ENCODE assay signal across 8 mouse cellular contexts in genomic region chr3:55112710-55113415, GRCm38 (mm10). TPM values are rescaled to one million over a fixed set of nuclear protein-coding genes. Genes with fewer than 3 reads are reported as not detected.
DNase-seq lines count a peak whose midpoint lies in the region; ATAC-seq and TF ChIP-seq lines count a peak whose summit lies in the region.

No protein-coding gene starts in this region.

- peaks cover 7% of the 10 kb centered on the region for H3K4me1 ChIP-seq in kidney, adult 2 months (ENCODE audit: control insufficient read depth, insufficient read depth, low read length)
- peaks cover 1% of the 10 kb centered on the region; the same call in 1 of the 2 replicates for H3K4me1 ChIP-seq in bone marrow, adult 2 months (ENCODE audit: control insufficient read depth, insufficient read depth, low read length)
- peaks cover 32% of the 10 kb centered on the region for H3K4me1 ChIP-seq in heart, embryonic 16.5 days (ENCODE audit: control insufficient read depth, insufficient read depth, low read length)
- H3K4me1 ChIP-seq in liver, embryonic 16.5 days (ENCODE audit: control insufficient read depth, low read depth, low read length), result peaks cover 7% of the 10 kb centered on the region
- H3K4me1 ChIP-seq in olfactory bulb, adult 2 months (ENCODE audit: control insufficient read depth, insufficient read depth, low read length), result peaks cover 4% of the 10 kb centered on the region; the same call in 1 of the 2 replicates

- H3K27me3 ChIP-seq in kidney, adult 2 months (replicated peaks; ENCODE audit: control insufficient read depth, insufficient read depth, low read length), result no peaks in the 10 kb centered on the region
- no peaks in the 10 kb centered on the region for H3K27me3 ChIP-seq in heart, embryonic 16.5 days (ENCODE audit: control insufficient read depth, insufficient read depth, low read length)
- H3K27me3 ChIP-seq in liver, embryonic 16.5 days (ENCODE audit: control insufficient read depth, insufficient read depth, low read depth, low read length), result no peaks in the 10 kb centered on the region

- ATAC-seq in heart, embryonic 16.5 days (replicated peaks; ENCODE audit: extremely low read depth, insufficient read depth, low FRiP score), result no peak
- ATAC-seq in liver, embryonic 16.5 days (ENCODE audit: low read depth), result no peak

- 0 out of 2 replicates have a peak overlapping the region, but pooled peaks have one; percentile 79 for H3K27ac ChIP-seq in kidney, adult 2 months (ENCODE audit: insufficient read depth, low read depth, low read length)
- no peak overlapping the region for H3K27ac ChIP-seq in bone marrow, adult 2 months (ENCODE audit: control insufficient read depth, insufficient read depth, low read depth, low read length, poor library complexity)
- peak overlapping the region; percentile 90 for H3K27ac ChIP-seq in heart, embryonic 16.5 days (ENCODE audit: low read length)
- H3K27ac ChIP-seq in liver, embryonic 16.5 days (ENCODE audit: low read length), result no peak overlapping the region
- H3K27ac ChIP-seq in olfactory bulb, adult 2 months (ENCODE audit: insufficient read depth, low read depth, low read length), result peak overlapping the region; percentile 78

- intact Hi-C loops in left cerebral cortex, postnatal 4 days (cut with DNase I), result no loop called here

- TF ChIP-seq CTCF in kidney, adult 2 months (conservative IDR thresholded peaks at IDR 0.05; ENCODE audit: insufficient read depth, insufficient read length, low read depth, low read length), result no peak
- TF ChIP-seq CTCF in bone marrow, adult 2 months (IDR thresholded peaks at IDR 0.05; ENCODE audit: control insufficient read depth, insufficient read depth, low read length), result no peak
- TF ChIP-seq CTCF in olfactory bulb, adult 2 months (IDR thresholded peaks at IDR 0.05; ENCODE audit: insufficient read depth, low read depth, low read length), result no peak

- TF ChIP-seq POLR2A in kidney, adult 2 months (IDR thresholded peaks at IDR 0.05; ENCODE audit: low read depth, low read length), result no peak
- TF ChIP-seq POLR2A in bone marrow, adult 2 months (IDR thresholded peaks at IDR 0.05; ENCODE audit: borderline replicate concordance, control insufficient read depth, low read depth, low read length), result no peak
- TF ChIP-seq POLR2A in olfactory bulb, adult 2 months (IDR thresholded peaks at IDR 0.05; ENCODE audit: insufficient read depth, low read depth, low read length), result no peak

- H3K9me3 ChIP-seq in heart, embryonic 16.5 days (replicated peaks; ENCODE audit: control insufficient read depth, low read length), result no peaks in the 10 kb centered on the region
- H3K9me3 ChIP-seq in liver, embryonic 16.5 days (replicated peaks; ENCODE audit: control insufficient read depth, low read length), result no peaks in the 10 kb centered on the region

- DNase-seq in kidney, adult 2 months, result peak; percentile 25
- no peak for DNase-seq in kidney, adult 11 months
- DNase-seq in left cerebral cortex, postnatal 4 days, result no peak
- no peak for DNase-seq in layer of hippocampus, postnatal 25 days (ENCODE audit: extremely low spot score in 1 of 2, low spot score in 1 of 2)

- WGBS in kidney, adult 2 months, result 22% methylated on average over 16 of the region's 16 CpGs
- WGBS in bone marrow, adult 2 months, result 6% methylated on average over 16 of the region's 16 CpGs
- 34% methylated on average over 16 of the region's 16 CpGs for WGBS in heart, embryonic 16.5 days
- 21% methylated on average over 16 of the region's 16 CpGs for WGBS in liver, embryonic 16.5 days (ENCODE audit: insufficient replicate concordance)
- 10% methylated on average over 16 of the region's 16 CpGs for WGBS in olfactory bulb, adult 2 months

- peaks cover 6% of the 10 kb centered on the region for H3K36me3 ChIP-seq in kidney, adult 2 months (ENCODE audit: control insufficient read depth, insufficient read depth, low read length)
- H3K36me3 ChIP-seq in heart, embryonic 16.5 days (ENCODE audit: control insufficient read depth, insufficient read depth), result peaks cover 11% of the 10 kb centered on the region
- peaks cover 7% of the 10 kb centered on the region; the same call in 1 of the 2 replicates for H3K36me3 ChIP-seq in liver, embryonic 16.5 days (ENCODE audit: control insufficient read depth, insufficient read depth)

- H3K4me3 ChIP-seq in kidney, adult 2 months (ENCODE audit: insufficient read depth, low read depth, low read length), result peak overlapping the region; percentile 88
- H3K4me3 ChIP-seq in bone marrow, adult 2 months (replicated peaks; ENCODE audit: control insufficient read depth, low read depth, low read length), result peak overlapping the region; percentile 78
- H3K4me3 ChIP-seq in heart, embryonic 16.5 days (ENCODE audit: low read length), result peak overlapping the region; percentile 89
- peak overlapping the region; percentile 77 for H3K4me3 ChIP-seq in liver, embryonic 16.5 days (ENCODE audit: low read depth, low read length)
- H3K4me3 ChIP-seq in olfactory bulb, adult 2 months (ENCODE audit: insufficient read depth, low read depth, low read length), result peak overlapping the region; percentile 90

- peak overlapping the region; percentile 70 for H3K4me2 ChIP-seq in heart, embryonic 16.5 days (ENCODE audit: low read depth, low read length)
- H3K4me2 ChIP-seq in liver, embryonic 16.5 days (ENCODE audit: low read depth, low read length), result peak overlapping the region; percentile 70

- peak overlapping the region; percentile 95 for H3K9ac ChIP-seq in heart, embryonic 16.5 days (ENCODE audit: low read length)
- peak overlapping the region; percentile 78 for H3K9ac ChIP-seq in liver, embryonic 16.5 days (ENCODE audit: low read depth, low read length)

RNA-seq across cellular contexts. Expression of gene Spg20, which starts 1.0 kb away (rescaled TPM):
- 10.1 and 10.9 TPM in 2 replicates for polyA plus RNA-seq in kidney, adult 2 months (2012; rRNA removed)
- 6.3 and 6.6 TPM in 2 replicates for polyA plus RNA-seq in bone marrow, adult 2 months (2011; ENCODE audit: insufficient read depth, insufficient read length, low replicate concordance, missing spikeins)
- 29.0 and 29.7 TPM in 2 replicates for polyA plus RNA-seq in heart, embryonic 16.5 days (2015; fragmentation: Nextera tagmentation; extraction: Ambion mirVana)
- polyA plus RNA-seq in liver, embryonic 16.5 days (2015; fragmentation: Nextera tagmentation; extraction: Ambion mirVana), result 7.4 and 7.6 TPM in 2 replicates
- polyA plus RNA-seq in olfactory bulb, adult 2 months (2012; ENCODE audit: insufficient read depth, insufficient read length, low replicate concordance, missing spikeins), result not detected in 2 replicates
- total RNA-seq in left cerebral cortex, postnatal 4 days (2021), result 10 to 100 TPM; 14.5 to 15.1 TPM
- 10 to 100 TPM; 31.9 to 33.1 TPM for total RNA-seq in layer of hippocampus, postnatal 25 days (2021)

RNA-seq across cellular contexts. Expression of gene Ccdc169, which starts 24.3 kb away (rescaled TPM):
- 0.16 and 0.23 TPM in 2 replicates for polyA plus RNA-seq in kidney, adult 2 months (2012; rRNA removed)
- polyA plus RNA-seq in bone marrow, adult 2 months (2011; ENCODE audit: insufficient read depth, insufficient read length, low replicate concordance, missing spikeins), result not detected in 2 replicates
- polyA plus RNA-seq in heart, embryonic 16.5 days (2015; fragmentation: Nextera tagmentation; extraction: Ambion mirVana), result not detected in 2 replicates
- not detected in 2 replicates for polyA plus RNA-seq in liver, embryonic 16.5 days (2015; fragmentation: Nextera tagmentation; extraction: Ambion mirVana)
- not detected in 2 replicates for polyA plus RNA-seq in olfactory bulb, adult 2 months (2012; ENCODE audit: insufficient read depth, insufficient read length, low replicate concordance, missing spikeins)
- total RNA-seq in left cerebral cortex, postnatal 4 days (2021), result under 1 TPM; 0.22 to 0.44 TPM
- total RNA-seq in layer of hippocampus, postnatal 25 days (2021), result under 1 TPM; 0.17 to 0.28 TPM

RNA-seq across cellular contexts. Expression of gene Ccna1, which starts 57.6 kb away (rescaled TPM):
- polyA plus RNA-seq in kidney, adult 2 months (2012; rRNA removed), result not detected in 2 replicates
- not detected in 2 replicates for polyA plus RNA-seq in bone marrow, adult 2 months (2011; ENCODE audit: insufficient read depth, insufficient read length, low replicate concordance, missing spikeins)
- 1.7 and 2.9 TPM in 2 replicates for polyA plus RNA-seq in heart, embryonic 16.5 days (2015; fragmentation: Nextera tagmentation; extraction: Ambion mirVana)
- 0.05 and 0.21 TPM in 2 replicates for polyA plus RNA-seq in liver, embryonic 16.5 days (2015; fragmentation: Nextera tagmentation; extraction: Ambion mirVana)
- not detected in 2 replicates for polyA plus RNA-seq in olfactory bulb, adult 2 months (2012; ENCODE audit: insufficient read depth, insufficient read length, low replicate concordance, missing spikeins)
- total RNA-seq in left cerebral cortex, postnatal 4 days (2021), result 1 to 10 TPM; 2.4 to 3.1 TPM
- total RNA-seq in layer of hippocampus, postnatal 25 days (2021), result 1 to 10 TPM; 2.0 to 3.1 TPM

Comparison
In these comparisons a context has a peak if more than half of its experiments do, and no peak if none do; other contexts are left out.
1. H3K27ac ChIP-seq: peak in kidney, adult 2 months (single experiment), heart, embryonic 16.5 days (single experiment) and olfactory bulb, adult 2 months (single experiment); none in bone marrow, adult 2 months (single experiment) and liver, embryonic 16.5 days (single experiment).
2. Peak in every context shown above with its lines, with median percentiles within 50 percentile points of each other: H3K4me3 ChIP-seq.